Mouse (Mus musculus) kidney, adult 9 months (tissue): ENCODE results near the gene Lama4.
A peak's percentile ranks its signal among the peaks of the same experiment; 100 is the strongest.

ENCODE experiments used
- DNase-seq: peaks from one replicate; pipeline ENCODE4 v3.0.0; 2022

The Lama4 gene

DNA sequence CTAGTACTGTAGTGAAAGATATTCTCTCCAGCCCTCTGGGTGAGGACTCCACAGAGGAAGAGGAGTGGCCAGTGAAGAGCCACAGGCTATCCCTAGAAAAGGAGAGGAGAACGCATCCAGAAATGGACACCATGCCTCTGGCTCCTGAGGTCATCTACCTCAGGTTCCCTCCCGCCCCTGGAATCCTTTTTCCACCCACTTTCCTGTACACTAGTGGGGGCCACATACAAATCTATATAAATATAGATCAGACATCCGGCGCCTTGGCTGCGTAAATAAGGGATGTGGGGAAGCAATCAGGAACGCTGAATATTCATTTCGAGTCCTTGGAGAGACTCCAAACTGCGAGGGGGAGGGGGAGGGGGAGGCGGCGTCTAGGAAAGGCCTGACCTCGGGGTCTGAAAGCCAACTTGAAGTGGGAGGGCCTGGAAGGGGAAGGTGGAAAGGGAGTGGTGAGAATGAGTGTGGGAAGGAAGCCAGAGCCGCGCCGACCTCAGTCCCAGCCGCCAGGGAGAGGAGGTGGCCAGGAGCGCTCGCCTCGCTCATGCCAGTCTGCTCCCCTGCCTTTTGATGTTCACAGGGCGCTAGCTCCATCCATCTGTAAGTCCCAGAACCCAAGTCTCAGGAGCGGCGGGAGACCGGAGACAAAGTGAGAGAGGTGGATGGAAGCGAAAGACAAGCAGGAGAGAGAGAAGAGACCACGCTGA lies at the start of gene Lama4:
Gene Lama4 (plus strand): TSS at position 441 of the 707 bp plus-strand sequence.
- DNase-seq, result peak; percentile 49

DNA sequence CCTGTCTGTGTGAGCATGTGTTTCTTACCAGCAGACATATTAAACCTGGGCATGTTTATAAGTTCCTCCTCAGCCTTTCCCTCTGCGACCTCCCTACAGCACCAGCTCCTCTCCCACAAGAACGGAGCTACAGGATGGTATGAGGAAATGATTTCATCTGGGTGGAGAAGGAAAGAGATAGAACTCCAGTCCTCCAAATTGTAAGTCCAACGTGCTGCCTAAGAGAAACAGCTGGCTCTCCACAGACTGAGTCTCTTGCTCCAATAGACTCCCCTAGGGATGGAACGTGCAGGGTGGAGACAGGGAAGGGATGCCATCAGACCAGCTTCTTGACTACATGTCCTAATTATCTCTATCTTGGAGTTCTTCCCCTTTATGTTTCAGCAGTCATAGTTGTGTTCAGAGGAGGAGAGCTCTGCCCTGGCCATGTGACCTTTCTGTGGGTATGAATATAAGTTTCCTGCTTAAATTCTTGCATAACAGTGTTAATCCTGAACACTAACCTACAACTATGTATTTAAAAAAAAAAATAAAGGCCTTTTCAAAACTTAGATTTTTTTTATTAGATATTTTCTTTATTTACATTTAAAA lies 49.2 kb upstream of the Lama4 start:
- no peak for DNase-seq

DNA sequence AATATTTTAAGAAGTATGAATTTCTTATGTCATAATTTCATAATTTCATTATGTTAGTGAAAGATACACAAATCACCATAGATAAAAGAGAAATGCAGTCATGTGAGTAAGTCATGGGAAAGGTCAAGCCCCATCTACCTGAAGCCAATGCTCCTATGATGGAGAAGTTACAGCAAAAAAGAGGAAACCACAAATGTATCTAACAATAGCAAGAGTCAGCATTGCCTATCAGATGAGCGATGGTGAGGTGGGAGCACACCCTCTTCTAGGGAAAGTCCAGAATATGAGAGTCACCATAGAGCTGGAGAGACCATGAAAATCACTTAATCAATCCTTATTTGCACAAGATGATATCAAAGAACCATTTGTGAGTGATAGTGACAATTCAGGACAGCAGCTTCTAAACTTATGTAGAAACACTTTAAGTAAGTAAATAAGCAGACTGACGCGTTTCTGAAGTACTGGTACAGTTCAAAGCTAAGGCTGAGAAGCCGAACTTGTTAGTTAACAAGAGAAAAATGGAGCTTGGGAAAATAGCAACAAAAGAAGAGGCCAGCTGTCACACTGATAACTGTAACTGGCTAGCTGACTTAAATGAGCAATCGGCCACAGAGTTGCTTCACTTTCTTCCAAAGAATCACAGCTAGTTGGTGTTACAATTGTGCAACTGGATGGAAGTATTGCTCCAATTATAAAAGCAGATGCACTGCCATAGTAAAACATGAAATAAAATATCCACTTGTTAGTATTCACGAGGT lies 36.2 kb upstream of the Lama4 start:
- no peak for DNase-seq

DNA sequence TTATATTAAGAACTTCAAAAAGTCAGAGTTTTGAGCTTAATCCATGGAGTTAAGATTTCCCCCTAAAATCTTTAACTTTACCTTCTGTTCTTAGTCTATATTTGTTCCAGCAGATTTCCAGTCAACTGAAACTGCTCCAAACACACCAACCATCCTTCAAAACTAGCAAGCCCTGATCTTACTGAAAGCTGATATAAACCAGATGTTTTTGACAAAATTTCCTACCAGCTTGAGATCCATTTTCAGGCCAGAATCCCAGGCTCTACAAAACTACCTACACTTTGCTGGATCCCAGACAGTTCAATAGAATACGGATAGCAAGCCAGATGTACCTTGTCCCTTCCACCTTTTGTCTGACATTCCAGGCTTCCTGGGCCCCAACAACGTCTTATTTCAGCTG lies 20.6 kb upstream of the Lama4 start:
- DNase-seq, result no peak

DNA sequence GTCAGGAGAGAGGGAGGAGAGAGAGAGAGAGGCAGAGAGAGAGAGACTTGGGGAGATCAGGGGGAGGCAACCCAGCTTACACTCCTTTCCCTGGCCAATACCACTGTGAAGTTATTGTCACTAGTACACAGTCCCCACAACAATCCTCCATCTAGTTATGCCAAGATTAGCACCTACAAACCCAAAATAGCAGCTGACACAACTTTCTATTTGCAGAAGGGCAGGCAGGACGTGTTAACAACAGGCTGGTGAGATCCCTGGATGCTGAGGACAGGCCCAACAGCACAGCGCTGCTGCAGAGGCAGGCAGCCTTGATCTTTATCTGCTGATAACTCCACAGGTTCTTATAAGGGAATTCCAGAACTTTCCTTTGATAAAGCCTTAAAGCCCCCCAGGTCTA lies 3.4 kb upstream of the Lama4 start:
- no peak for DNase-seq

DNA sequence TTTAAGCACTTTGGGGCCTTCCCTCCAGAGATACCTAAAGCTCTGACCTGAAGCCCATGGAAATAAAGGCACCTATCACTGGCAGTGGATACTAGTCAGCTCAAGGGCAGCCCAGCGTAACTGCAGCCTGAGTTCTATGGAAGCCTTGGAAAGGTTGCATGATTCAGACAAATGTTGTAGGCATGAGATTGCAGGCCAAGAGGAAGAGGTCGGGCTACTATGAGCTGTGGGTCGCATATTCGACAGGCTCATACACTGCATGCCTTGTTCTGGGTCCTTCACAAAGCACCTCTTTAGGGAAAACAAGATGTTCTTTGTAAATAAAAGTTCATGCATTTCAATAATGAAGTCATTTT lies 618 bp upstream of the Lama4 start:
- no peak for DNase-seq

DNA sequence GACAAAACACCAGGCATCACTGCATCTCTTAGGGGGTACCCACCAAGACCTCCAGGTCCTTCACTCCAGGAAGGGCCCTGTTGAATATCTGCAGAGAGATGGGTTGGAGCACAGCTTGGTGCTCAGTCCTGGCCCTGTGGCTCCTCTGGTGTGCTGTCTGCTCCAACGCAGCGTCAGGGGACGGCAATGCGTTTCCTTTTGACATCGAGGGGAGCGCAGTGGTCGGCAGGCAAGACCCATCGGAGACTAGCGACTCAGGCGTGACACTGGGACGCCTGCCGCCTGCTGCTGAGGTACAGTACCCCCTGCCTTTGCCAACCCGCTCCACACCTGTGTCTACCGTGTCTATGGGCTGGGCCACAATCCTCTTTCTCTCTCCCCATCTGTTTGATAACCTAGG lies 542 bp downstream of the Lama4 start:
- DNase-seq, result no peak

DNA sequence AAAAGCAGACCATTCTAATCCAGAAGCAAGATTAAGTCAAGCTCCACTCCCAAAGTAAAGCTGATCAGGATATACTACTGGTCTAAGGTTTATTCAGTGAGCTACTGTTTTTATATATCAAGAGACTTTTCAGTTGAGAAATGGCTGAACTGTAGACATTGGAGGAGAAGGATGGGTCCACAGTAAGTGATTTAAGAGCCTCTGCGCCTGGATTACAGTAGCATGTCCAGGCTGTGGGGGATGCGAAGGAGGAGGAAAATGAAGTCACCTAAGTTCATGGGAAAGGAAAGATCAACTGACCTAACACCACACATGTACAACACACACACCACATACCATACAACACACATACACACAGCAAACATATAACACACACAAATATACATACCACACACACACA lies 1.3 kb downstream of the Lama4 start:
- no peak for DNase-seq

DNA sequence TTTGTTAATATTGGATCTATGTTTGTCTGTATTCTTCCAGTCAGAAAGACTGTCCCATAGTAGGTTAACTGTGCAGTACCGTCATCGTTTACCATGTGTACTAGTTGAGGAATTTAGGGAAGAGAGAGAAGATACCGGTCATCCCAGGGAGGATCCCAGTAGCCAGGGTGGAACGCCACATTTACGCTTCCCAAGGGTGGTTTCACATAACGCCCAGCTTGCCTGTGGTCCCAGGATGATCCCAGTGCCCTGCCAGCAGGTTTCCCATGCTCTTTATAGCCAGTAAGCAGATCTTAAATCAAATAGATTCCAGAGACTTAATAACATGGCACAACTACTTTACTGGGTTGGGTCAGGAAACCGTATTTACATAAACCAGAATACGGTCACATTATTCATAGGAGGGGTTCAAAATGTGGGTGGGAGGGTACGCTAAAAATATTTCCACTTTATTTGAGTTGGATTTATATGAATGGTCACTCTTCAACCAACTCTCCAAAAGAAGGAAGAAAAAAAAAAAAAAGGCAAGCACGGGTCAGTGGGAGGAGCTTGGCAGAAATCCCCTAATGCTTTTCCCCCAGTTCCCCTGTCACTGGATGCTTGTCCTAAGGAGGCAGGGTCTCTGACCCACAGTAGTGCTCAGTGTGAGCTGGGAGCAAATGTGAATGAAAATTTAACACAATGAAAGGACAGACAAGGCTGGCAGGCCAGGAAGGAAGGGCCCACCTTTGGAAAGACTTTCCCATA lies 3.2 kb downstream of the Lama4 start:
- DNase-seq, result no peak

DNA sequence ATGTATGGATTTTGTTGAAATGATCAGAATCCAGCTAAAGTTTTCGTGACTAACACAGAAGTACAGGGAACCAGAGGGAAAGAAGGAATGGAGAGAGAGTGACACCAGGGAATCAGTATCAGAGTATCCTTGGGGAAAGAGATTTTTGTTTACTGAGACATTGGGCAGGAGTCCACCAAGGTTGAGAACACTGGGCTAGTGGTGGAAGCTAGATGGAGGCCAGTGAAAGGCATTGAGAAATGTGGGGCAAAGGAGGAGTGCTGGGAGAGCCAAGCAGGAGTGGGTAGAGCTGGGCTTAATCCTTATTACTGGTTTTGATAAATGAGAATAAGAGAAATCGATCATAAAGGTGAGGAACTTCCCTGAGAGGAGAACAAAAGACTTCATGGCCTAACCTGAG lies 4.2 kb downstream of the Lama4 start:
- DNase-seq, result no peak

DNA sequence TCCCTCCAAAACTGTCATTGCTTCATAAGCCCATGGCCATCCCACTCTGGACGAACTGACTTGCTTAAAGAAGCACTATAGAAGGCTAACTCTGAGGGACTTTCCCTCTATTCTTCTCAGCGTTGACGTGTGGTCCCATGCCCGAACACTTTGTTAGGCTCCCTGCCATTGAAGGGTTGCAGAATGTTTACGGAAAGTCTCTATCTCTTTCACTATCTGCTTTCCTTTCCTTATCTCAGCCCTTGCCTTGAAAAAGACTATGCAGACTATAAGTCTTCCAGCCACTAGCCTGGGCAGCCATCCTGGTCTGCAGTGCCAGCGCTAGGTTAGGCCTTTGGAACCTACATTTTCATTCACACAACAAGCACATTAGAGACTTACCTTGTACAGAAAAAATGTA lies 4.7 kb downstream of the Lama4 start:
- DNase-seq, result no peak

DNA sequence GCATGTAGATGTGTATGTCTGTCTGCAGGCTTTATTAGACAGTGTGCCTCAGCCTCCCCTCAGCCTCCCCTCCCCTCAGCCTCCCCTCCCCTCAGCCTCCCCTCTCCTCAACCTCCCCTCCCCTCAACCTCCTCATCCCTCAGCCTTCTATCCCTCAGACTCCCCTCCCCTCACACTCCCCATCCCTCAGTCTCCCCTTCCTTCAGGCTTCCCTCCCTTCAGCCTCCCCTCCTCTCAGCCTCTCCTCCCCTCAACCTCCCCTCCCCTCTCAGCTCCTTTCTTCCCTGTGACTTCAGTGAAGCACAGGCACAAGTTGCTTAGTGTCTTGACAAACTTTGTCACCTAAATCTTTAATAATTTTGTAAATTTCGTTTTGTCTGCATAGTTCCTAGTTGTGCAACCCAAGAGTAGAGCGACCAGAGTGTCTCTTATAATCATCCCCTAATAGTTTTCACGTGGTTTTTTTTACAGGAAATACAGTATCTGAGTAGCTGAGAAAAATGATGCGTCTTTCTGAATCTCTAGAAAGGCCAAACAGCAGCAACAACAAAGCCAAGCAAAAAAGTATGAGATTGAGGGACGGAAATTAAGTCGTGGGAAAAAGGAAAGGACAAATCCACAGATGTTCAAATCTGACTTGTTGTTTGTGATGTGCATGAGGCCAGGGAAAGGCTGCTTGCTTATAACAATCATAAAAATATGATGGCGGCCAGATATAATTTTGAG lies 7.1 kb downstream of the Lama4 start:
- no peak for DNase-seq

DNA sequence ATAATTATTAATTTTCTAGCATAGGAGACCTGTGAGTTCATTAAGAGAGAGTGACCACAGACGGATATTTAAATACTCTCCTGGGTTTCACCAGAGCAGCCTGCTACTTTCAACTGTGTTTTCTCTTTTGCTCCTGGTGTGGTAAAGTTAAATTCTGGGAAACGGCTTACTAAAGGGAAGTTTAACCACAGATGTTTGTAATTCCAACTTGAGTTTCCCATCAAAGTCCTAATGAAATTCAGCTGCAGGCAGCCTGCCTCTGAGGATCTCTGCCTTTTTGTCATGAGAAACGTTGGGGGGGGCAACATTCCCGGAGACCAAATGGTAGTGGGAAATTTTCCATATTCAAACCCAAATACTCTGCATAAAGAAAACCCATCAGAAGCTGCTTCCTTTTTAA lies 7.7 kb downstream of the Lama4 start:
- no peak for DNase-seq

DNA sequence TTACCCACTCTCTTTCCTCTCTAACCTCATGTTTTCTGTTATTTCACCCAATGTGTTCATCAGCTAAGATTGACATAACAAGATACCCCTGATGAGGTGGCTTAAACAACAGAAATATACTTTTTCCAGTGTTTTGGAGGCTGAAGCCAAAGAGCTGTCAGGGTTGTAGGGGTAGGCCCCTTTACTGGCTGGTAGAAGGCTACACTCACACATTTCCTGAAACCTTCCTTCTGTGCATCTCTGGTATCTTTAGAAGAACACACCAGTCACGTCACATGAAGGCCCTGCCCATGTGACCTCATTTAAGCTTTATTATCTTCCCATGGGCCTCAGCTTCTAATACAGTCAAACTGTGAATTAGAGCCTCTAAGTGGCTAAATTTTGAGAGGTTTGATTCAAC lies 12.9 kb downstream of the Lama4 start:
- DNase-seq, result no peak

DNA sequence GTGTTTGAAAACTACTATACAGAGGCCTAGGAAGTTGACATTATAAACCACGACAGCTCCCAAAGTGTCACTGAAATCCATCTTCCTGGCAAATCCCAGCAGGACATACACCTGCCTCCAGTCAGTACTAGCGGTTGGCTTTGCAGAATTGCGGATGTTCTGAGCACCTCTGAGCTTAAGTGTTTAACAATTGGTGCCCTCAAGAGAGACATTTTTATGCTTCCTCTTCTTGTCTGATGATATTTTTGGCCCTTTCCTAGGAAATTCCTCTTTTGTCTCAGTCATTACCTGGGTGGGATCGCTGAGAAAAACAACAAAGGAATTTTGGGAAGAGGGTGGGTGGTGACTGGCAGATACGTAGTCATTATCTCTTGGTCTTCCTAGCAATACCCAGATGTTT lies 14.4 kb downstream of the Lama4 start:
- peak; percentile 41 for DNase-seq

DNA sequence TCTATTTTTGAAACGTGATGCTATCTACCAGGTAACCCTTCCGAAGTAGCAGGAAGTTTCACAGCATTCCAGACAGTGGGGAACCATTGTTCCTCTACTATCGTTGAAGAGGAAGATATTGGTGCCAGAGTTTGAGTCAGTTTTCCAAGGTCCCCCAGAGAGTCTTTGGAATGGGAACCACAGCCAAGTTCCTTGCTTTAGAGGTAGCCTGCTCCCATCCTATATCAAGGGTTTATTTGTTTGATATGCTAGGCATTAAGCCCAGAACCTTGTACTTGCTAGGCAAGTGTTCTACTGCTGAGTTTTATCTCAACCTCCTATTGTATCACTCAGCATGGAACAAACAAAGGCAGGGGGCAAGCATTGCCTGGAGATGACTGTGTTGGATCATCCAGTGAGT lies 15.7 kb downstream of the Lama4 start:
- DNase-seq, result peak; percentile 47

DNA sequence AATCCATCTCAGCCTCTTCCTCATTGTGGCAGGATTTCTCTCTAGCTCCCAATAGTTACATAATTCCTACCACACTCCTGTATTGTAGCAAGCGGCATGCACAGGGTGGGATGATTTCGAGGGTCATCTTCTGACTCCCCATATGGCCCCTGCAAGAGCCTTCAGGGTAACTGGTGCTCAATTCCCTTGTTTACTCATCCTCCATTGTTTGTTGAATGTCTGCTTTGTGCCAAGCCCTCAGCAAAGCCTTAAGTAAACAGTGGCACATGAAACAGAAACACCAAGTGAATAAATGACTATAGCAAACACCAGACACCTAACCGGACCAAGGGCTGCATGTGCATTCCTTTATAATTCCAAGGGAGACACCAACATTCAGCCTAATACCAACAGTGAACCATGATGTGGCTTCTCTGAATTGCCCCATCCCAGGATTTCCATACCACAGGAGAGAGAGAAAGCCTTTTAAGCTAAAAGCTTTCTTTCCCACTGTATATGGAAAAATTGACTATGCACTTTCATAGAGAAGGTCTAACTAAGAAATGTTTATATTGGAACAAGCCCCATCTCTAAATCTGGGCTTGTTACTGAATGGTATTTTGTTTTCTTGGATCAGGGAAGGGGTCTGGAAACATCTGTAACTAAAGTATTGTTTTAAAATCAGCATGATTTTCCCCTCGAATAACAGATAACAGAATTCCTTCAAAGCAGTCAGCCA lies 19.2 kb downstream of the Lama4 start:
- DNase-seq, result no peak

DNA sequence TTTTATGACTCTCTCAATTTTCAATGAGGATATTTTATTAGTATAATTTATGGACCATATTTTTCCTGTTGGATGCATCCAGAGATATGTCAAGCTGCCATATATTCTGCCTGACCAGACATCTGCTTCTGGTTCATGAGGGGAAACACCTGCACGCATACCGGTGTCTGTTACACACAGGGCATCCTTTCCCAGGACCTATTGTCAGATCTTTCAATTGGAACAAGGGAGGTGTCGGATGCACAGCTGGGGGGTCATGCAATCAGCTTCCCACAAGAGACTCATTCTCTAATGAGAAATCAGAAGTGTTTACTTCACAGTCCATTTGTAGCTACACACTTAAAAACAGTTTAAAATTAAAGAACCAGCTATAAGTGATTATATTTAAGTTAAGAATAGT lies 20.7 kb downstream of the Lama4 start:
- DNase-seq, result peak; percentile 28

DNA sequence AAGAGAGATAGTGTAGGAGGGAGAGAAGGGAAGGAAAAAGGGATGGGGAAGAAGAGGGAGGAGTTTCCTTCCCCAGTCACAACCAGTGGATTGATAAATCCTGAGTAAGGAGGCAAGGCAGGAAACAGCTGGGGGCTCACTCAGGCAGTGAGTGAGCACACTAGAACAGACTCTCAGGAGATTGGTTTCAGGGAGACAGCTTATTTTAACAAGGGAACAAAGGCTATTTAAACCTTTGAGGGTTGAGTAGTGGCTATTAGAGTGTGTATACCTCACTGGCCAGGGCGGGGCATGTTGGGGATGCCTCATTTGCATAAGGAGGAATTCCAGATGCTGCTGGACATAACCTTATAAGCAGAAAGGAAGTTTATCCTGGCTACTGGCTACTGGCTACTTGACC lies 27.5 kb downstream of the Lama4 start:
- no peak for DNase-seq

DNA sequence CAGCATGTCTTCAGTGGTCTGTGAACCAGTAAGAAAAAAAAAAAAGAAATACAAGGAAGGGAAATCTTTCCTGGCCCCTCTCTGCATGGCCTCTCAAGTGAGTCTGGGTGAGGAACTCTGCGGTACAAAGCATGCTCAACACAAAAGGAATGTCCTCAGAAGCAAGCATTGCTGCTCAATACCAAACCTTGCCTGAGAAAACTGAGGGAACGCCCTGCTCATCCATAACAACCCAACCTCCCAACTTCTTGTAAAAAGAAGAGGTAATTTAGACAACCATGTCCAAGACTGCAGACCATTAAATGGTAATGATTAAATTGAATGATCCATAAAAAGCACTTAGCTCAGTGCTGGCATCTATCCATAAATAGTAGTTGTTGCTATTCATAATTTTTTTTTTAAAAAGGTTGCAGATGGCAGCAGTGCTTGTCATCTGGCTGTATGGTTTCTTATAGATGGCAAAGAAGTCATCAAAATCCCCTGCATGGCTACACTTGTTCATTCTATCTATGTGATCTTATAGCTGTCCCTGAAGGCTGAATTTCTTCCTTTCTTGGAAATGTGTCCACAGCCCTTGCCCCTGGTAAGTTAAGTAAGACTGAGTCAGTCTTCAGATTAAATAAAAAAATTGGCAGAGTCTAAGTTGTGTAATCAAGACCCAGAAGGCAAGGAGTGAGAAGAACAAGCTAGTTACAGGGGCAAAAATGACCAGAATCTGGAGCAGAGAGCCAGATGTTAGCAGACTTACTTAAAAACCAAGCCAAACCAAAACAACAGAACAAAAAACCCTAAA lies 28.5 kb downstream of the Lama4 start:
- no peak for DNase-seq

DNA sequence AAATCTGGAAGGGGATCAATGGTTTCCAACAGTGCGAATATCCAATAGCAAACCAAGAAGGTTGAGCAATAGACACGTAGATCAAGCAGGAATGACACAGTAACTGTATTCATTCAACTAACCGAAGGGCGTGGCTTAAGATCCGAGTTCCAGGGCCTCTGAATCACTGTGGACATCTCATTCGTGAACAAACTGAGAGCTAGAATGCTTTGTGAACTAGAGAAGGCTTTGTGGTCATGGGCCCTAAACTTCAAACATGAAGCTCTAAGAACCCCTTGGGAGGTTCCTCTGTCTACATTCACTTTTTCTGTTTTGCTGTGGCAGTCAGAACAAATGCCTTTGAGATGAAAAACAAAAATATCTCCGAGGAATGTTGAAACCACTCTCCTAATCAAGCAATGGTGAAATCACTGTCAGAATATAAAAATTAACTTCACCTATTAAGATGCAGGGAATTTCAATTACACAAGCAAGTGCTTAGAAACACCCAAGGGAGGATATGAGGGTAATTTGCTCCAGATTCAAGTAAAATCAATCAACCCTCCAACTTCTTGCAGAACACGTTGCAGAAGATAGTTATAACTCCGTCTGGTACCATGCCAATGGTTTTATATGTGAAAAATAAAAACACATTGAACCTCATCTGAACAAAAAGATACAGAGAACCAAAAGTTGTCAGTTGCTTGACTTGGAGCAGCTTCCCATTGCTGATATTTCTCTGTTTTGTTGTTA lies 29.6 kb downstream of the Lama4 start:
- DNase-seq, result no peak
